Mouse (Mus musculus) layer of hippocampus, adult 11-12 months (tissue): ENCODE measurements around the gene Blm.

Experiments
- DNase-seq: peaks from one replicate; pipeline ENCODE4 v3.0.0; 2022; ENCODE audit warnings: low spot score

Gene Blm

GRCm38 (mm10) chr7:80439032-80439760, 95.7 kb downstream of the Blm start:
- DNase-seq: no peak

GRCm38 (mm10) chr7:80436571-80436970, 98.3 kb downstream of the Blm start:
- no peak for DNase-seq

GRCm38 (mm10) chr7:80435594-80435993, 99.3 kb downstream of the Blm start:
- no peak for DNase-seq

- no peak for DNase-seq
Measured at GRCm38 (mm10) chr7:80429661-80430060, 105.3 kb downstream of the Blm start.

GRCm38 (mm10) chr7:80427730-80428129, 107.2 kb downstream of the Blm start:
- no peak for DNase-seq

GRCm38 (mm10) chr7:80426363-80426762, 108.6 kb downstream of the Blm start:
- DNase-seq: peak; percentile 48

GRCm38 (mm10) chr7:80424722-80425121, 110.2 kb downstream of the Blm start:
- DNase-seq: no peak

- no peak for DNase-seq
Measured at GRCm38 (mm10) chr7:80422759-80423480, 112.0 kb downstream of the Blm start.

GRCm38 (mm10) chr7:80421576-80421975, 113.3 kb downstream of the Blm start:
- no peak for DNase-seq

- no peak for DNase-seq
Measured at GRCm38 (mm10) chr7:80420586-80420985, 114.3 kb downstream of the Blm start.

- no peak for DNase-seq
Measured at GRCm38 (mm10) chr7:80419278-80419677, 115.6 kb downstream of the Blm start.

GRCm38 (mm10) chr7:80418036-80418435, 116.9 kb downstream of the Blm start:
- DNase-seq: no peak

GRCm38 (mm10) chr7:80417601-80418000, 117.3 kb downstream of the Blm start:
- no peak for DNase-seq

- no peak for DNase-seq
Measured at GRCm38 (mm10) chr7:80416969-80417368, 118.0 kb downstream of the Blm start.

GRCm38 (mm10) chr7:80414303-80414855, 120.5 kb downstream of the Blm start:
- DNase-seq: no peak

- DNase-seq: no peak
Measured at GRCm38 (mm10) chr7:80413512-80414302, 121.2 kb downstream of the Blm start.

- DNase-seq: no peak
Measured at GRCm38 (mm10) chr7:80412781-80413180, 122.1 kb downstream of the Blm start.

- DNase-seq: peak; percentile 77
Measured at GRCm38 (mm10) chr7:80412279-80412678, 122.6 kb downstream of the Blm start.

GRCm38 (mm10) chr7:80410380-80410779, 124.5 kb downstream of the Blm start:
- no peak for DNase-seq

- no peak for DNase-seq
Measured at GRCm38 (mm10) chr7:80407712-80408111, 127.2 kb downstream of the Blm start.

GRCm38 (mm10) chr7:80406186-80406585, 128.7 kb downstream of the Blm start:
- no peak for DNase-seq

- DNase-seq: no peak
Measured at GRCm38 (mm10) chr7:80405188-80405695, 129.7 kb downstream of the Blm start, which contains the start of gene Furin. Gene Furin, minus strand, starts transcription at chr7:80405436.
